Mouse (Mus musculus) naive thymus-derived CD4-positive, alpha-beta T cell, adult 2 months (primary cell): Measurements from ENCODE around the gene Ppp4r1.

Experiments
- DNase-seq: peaks from one replicate; pipeline ENCODE4 v3.0.0-alpha.2; 2011; ENCODE audit warnings: low read depth

Gene Ppp4r1

DNA sequence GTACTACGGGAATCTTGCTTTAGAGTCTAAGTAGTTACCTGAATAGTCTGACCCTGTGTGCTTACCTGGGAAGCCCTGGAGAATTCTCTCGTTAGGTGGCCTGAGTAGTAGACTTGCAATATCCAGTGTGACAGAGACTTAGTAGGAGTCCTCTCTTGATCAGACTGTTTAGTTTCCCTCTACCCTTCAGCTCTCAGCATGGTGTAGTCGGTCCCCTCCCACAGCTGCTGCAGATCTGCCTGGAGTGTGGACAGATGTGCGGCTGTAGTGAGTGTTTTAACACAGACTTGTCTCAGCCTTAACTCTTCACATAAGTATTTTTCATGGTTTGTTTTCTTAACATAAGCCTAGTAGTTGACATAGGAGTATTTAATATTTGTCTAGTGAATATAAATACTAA is 19.7 kb downstream of the Ppp4r1 start:
- no peak for DNase-seq

DNA sequence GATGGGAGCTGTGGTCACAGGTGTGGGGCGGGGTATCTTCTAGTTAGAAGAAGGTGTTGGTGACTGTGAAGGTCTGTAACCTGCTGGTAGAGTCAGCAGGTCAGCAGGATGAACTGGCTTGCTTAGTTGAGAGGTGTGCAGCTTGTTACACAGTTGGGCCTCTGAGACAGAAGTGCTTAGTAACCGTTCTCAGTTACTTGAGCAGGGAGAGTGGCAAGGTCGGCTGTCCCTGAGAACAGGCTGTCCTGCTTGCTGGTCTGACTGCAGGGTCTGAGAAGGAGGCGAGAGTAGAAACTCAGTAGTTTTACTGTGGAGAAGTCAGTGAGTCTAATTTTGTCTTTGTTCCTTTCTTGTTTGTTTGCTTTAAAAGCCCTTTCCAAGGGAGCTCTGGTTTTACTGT is 23.6 kb downstream of the Ppp4r1 start:
- no peak for DNase-seq

GRCm38 (mm10) chr17:65806416-65806815 is 24.0 kb downstream of the Ppp4r1 start:
- no peak for DNase-seq

DNA sequence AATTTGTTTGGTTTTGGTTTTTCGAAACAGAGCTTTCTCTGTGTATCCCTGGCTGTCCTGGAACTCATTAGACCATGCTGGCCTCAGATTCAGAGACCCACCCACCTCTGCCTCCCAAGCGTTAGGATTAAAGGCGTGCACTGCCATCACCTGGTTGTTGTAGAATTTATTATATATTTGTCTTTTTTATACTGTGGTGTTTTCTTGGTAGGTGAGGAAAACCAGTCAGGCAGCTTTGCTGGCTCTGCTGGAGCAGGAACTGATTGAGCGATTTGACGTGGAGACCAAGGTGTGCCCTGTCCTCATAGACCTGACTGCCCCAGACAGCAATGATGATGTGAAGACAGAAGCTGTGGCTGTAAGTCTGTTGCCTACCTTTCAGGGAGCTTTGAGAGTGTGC is 28.7 kb downstream of the Ppp4r1 start:
- DNase-seq: no peak

GRCm38 (mm10) chr17:65813763-65814162 is 31.4 kb downstream of the Ppp4r1 start:
- DNase-seq: no peak

GRCm38 (mm10) chr17:65820197-65820596 is 37.8 kb downstream of the Ppp4r1 start:
- DNase-seq: no peak

DNA sequence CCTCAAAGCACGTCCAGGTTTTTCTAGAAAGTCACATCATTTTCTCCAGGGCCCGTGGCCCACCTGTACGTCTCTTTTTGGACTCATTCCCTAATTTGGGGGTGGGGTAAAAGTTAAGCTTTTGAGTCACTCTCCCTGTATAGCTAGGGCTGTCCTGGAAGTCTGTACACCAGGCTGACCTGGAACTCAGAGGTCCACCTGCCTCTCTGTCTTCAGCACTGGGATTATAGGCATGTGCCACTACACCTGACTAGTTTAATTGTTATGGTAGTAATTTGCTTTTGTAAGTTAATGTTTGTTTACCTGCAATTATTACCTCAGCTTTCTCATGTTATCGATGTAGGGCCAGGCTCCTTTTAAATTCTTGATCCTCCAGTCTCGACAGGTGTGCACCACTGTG is 40.0 kb downstream of the Ppp4r1 start:
- DNase-seq: no peak

GRCm38 (mm10) chr17:65824246-65824645 is 41.9 kb downstream of the Ppp4r1 start:
- DNase-seq: no peak

DNA sequence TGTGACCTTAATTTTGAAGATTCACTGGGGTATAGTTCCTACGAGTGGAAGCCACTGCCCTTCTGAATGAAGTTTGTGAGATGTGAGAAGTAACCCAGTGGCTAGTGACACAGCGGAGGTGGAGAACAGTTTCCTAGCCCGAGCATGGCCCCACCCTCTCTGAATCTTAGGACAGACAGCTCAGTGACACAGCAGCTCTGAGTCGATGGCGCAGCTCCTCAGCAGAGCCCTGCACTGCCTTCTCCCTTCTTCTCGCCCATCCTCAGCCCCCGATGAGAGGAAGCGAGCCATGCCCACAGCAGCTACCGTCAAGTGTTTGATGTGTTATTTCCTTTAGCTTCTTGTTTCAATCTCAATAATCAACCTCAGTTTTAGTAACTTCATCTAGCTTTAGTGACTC is 43.9 kb downstream of the Ppp4r1 start:
- peak; percentile 31 for DNase-seq

DNA sequence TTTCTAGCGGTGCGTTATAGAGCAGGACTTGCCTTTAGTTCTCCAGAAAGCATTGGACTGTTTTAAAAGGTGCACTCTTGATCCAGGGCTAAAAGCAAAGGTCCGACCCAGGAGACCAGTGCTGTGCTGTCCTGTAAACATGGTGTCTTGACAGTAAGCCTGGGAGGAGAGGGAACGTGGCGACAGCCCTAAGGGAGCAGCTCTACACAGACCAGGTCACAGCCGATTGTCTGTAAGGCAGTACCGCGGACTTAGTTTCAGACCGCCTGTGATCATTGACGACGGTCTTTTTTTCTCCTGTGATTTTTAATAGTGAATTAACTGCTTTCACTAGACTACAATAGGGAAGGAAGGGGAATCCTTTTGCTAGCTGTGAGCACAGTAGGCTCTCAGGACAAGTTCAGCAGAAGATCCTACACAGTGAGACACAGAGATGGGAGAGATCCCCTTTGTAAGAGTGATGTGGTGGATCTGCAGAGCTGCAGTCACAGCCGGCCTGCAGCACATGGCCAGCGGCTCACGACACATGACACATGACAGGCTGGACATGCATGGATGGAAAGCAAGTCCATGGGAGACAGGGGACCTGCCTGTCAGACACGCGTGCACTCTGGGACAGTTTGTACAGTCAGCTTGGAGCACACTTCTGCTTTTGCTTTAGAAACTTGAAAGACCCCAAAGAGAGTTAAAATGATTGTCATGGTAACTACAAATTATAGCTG is 44.9 kb downstream of the Ppp4r1 start:
- no peak for DNase-seq

GRCm38 (mm10) chr17:65827904-65828303 is 45.5 kb downstream of the Ppp4r1 start:
- no peak for DNase-seq

GRCm38 (mm10) chr17:65828951-65829350 is 46.6 kb downstream of the Ppp4r1 start:
- no peak for DNase-seq

DNA sequence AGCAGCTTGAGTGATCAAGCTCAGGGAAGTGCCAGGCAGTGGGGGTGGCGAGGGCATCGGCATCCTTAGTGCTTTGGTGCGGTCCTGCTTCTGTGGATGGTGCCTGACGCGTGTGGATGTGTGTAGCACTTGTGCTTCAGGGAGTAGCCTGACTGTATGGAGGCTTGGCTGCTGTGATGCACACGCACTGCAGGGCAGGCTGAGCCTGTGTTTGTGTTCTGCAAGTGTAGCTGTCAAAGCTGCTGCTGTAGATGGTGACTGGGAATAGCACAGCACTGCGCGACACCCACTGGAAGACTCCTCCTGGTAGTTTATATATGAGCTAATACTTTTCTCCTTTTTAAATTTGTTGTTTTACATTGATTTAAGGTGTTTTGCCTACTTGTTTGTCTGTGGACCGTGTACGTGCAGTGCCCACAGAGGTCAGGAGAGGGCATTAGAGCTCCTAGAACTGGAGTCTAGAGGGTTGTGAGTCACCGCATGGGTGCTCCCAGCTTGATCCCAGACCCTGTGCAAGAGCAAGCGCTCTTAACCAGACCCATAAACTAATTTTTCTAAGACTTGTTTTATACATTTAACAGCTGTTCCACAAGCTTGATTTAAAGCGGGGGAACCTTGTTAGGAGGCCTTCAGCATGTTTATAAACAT is 48.0 kb downstream of the Ppp4r1 start:
- no peak for DNase-seq

DNA sequence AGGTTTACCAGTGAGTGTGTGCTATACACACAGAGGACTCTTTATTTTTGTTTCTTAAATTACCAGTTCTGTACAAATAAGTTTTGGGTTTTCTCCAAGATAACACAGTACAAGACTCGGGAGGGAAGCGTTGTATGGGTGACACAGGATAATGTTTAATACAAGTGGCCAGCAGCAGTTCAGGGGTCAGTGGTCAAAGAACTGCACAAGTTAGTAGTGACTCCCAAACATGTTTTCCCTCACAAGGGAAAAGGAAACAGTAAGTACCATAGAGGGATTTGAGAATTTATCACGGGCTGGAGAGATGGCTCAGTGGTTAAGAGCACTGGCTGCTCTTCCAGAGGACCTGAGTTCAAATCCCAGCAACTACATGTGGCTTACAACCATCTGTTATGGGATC is 51.5 kb downstream of the Ppp4r1 start:
- no peak for DNase-seq

DNA sequence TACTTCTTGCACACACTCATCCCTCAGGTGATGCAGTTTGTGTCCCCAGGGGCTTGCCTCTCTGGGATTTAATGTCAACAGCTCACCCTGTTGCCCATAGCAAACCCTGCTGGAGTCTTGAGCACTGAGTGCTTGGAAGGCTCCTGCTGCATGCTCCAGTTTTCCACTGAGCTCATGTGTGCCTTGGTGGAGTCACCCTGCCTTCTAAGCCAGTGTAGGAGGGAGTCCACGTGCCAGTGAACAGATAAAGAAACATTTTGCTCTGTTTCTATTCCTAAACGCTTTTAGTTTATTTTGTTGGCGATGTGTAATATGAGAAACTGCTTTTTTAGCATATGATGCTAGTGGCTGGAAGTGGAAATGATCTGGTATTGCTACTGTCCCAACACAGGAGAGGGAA is 54.4 kb downstream of the Ppp4r1 start:
- no peak for DNase-seq

GRCm38 (mm10) chr17:65839541-65840256 is 57.3 kb downstream of the Ppp4r1 start:
- DNase-seq: no peak

DNA sequence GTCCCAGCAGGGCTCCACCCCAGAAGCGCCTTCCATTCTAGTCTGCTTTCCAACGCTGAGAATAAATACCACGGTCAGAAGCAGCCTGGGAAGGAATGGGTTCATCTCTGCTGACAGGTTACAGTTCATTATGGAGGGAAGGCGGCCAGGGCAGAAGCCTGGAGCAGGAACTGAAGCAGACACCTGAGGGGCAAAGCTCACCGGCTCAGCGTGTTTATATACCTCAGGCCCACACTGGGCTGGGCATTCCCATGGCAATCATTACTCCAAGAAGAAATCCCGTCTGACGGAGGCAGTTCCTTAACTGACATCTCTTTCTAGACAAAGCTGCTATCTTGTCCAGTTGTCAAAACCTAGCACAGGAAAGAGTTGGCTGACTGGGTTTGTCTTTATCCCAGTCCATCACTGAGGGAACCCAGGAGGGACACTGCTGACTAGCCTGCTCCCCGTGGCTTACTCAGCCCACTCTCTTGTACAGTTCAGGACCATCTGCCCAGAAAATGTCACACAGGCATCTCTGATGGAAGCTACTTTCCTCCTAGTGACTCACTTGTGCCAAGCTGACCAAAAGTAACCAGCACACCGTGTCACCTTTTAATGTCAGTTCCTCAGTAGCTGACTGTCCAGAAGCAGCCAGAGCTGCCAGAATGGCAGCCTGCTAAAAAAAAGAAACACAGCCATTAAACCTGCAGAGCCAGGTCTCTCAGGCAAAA is 60.5 kb downstream of the Ppp4r1 start:
- no peak for DNase-seq

DNA sequence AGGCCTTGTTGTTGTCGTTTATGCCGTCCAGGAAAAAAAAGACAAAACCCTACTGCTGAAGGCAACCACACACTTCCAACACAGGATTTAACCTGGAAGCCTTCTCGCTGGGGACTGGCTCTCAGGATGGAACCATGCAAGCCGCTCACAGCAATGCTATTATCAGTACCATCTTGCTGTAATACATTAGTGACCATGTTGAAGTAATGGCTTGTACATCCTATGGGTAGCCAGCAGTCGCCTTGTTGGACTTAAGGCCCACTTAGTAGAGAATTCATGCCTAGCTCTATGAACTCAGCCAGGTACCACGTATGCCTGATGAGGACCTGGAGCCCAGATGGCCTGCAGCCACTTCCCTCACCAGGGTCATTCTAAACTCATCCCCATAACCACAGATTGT is 63.0 kb downstream of the Ppp4r1 start:
- DNase-seq: no peak

- DNase-seq: no peak
Measured at GRCm38 (mm10) chr17:65847694-65848449, 65.5 kb downstream of the Ppp4r1 start.

- DNase-seq: no peak
Measured at GRCm38 (mm10) chr17:65850487-65850886, 68.1 kb downstream of the Ppp4r1 start.

DNA sequence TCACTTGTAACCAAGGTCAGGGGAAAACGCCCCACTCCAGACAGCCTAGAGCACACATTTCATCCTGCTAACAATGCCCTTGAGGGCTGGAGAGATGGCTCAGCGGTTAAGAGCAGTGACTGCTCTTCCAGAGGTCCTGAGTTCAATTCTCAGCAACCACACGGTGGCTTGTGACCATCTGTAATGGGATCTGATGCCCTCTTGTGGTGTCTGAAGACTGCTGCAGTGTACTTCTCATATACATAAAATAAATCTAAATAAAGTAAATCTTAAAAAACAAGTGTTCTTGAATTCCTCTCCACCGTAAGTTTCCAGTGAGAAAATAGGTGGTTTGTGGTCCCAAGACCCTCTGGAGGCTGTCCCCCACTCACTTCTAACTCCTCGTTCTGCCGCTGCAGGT is 69.4 kb downstream of the Ppp4r1 start:
- DNase-seq: no peak

GRCm38 (mm10) chr17:65853326-65853725 is 71.0 kb downstream of the Ppp4r1 start:
- no peak for DNase-seq
